Mouse (Mus musculus) intestine, postnatal 0 days (tissue): Measurements from ENCODE around the gene Bcl2. TPM values are rescaled to one million over a fixed set of nuclear protein-coding genes. Genes with fewer than 3 reads are reported as not detected.

Experiments
- ATAC-seq: fragments of 200-750 bp; cut with Nextera tagmentation; 2 replicates; pipeline ENCODE4 v1.8.0; 2017; ENCODE audit warnings: mild to moderate bottlenecking, moderate TSS enrichment, moderate library complexity
- H3K27ac ChIP-seq: fragments of 300-500 bp; sonication (generic); 2 replicates; pipeline ENCODE4 v1.5.1; 2014; ENCODE audit warnings: mild to moderate bottlenecking, low read depth, low read length, moderate library complexity
- H3K27me3 ChIP-seq: fragments of 300-500 bp; sonication (generic); replicated peaks from 2 replicates; pipeline ENCODE4 v1.6.1; 2014; ENCODE audit warnings: low read length, mixed read lengths; ENCODE audit not compliant: control insufficient read depth, insufficient read depth
- H3K36me3 ChIP-seq: fragments of 300-500 bp; sonication (generic); 2 replicates; pipeline ENCODE4 v1.6.1; 2014; ENCODE audit warnings: mild to moderate bottlenecking, moderate library complexity; ENCODE audit not compliant: control insufficient read depth, insufficient read depth
- H3K4me1 ChIP-seq: fragments of 300-500 bp; sonication (generic); replicated peaks from 2 replicates; pipeline ENCODE4 v1.6.1; 2014; ENCODE audit warnings: antibody characterized with exemption, low read length, mixed read lengths; ENCODE audit not compliant: control insufficient read depth, insufficient read depth
- H3K4me2 ChIP-seq: fragments of 300-500 bp; sonication (generic); replicated peaks from 2 replicates; pipeline ENCODE4 v1.6.1; 2014; ENCODE audit warnings: low read depth, mild to moderate bottlenecking, moderate library complexity
- H3K4me3 ChIP-seq: fragments of 300-500 bp; sonication (generic); 2 replicates; pipeline ENCODE4 v1.5.1; 2014; ENCODE audit warnings: low read depth, low read length
- H3K9ac ChIP-seq: fragments of 300-500 bp; sonication (generic); 2 replicates; pipeline ENCODE4 v1.6.1; 2014; ENCODE audit warnings: mild to moderate bottlenecking, low read depth, low read length
- H3K9me3 ChIP-seq: fragments of 300-500 bp; sonication (generic); 2 replicates; pipeline ENCODE4 v1.6.1; 2016; ENCODE audit warnings: mixed run types; ENCODE audit not compliant: control insufficient read depth
- CTCF ChIP-seq: sonication (generic); IDR thresholded peaks from 2 replicates; pipeline ENCODE4 v1.5.1; 2016; ENCODE audit warnings: low read depth, mild to moderate bottlenecking, control low read depth, antibody characterized with exemption, moderate library complexity
- WGBS: fragments of 180-500 bp; shearing (Covaris S2); extraction: QIAGEN DNeasy Blood & Tissue Kit; methylation state at CpG from one replicate; pipeline ENCODE4 v1.1.7; 2014; 5-methylcytosine and 5-hydroxymethylcytosine counted together
- polyA plus RNA-seq: library from polyadenylated mRNA; unstranded; fragments of >200 nt; fragmentation: Nextera tagmentation; extraction: Ambion mirVana; gene quantifications from 2 replicates; pipeline ENCODE4 v1.2.1, GENCODE M21; 2015

Gene Bcl2
- polyA plus RNA-seq, 1 experiment from 2014 or later = 3.4 TPM

GRCm38 (mm10) chr1:106694316-106694715 is 19.8 kb downstream of the Bcl2 start:
- no peak overlapping the region for H3K27ac ChIP-seq
- H3K4me2 ChIP-seq = no peak overlapping the region
- no peaks in the 10 kb centered on the region for H3K9me3 ChIP-seq
- H3K4me1 ChIP-seq = no peaks in the 10 kb centered on the region
- no peak overlapping the region for H3K4me3 ChIP-seq
- TF ChIP-seq CTCF = no peak
- no peaks in the 10 kb centered on the region for H3K27me3 ChIP-seq
- ATAC-seq = no peak
- WGBS = 75% methylated on average over 6 of the region's 6 CpGs
- no peaks in the 10 kb centered on the region for H3K36me3 ChIP-seq
- H3K9ac ChIP-seq = no peak overlapping the region

- Histone ChIP-seq H3K36me3 (no peaks in the 10 kb centered on the region), H3K4me3 (no peak overlapping the region), H3K9me3 (no peaks in the 10 kb centered on the region), H3K4me1 (no peaks in the 10 kb centered on the region), H3K4me2 (no peak overlapping the region), H3K27me3 (no peaks in the 10 kb centered on the region), H3K9ac (no peak overlapping the region), H3K27ac (no peak overlapping the region)
- TF ChIP-seq CTCF = no peak
- no peak for ATAC-seq
These were observed 21.5 kb downstream of the Bcl2 start for GRCm38 (mm10) chr1:106692599-106692998.

GRCm38 (mm10) chr1:106690887-106691286 is 23.2 kb downstream of the Bcl2 start:
- no peaks in the 10 kb centered on the region for H3K27me3 ChIP-seq
- no peak overlapping the region for H3K27ac ChIP-seq
- no peak for TF ChIP-seq CTCF
- no peaks in the 10 kb centered on the region for H3K9me3 ChIP-seq
- H3K4me2 ChIP-seq = no peak overlapping the region
- 79% methylated on average over 6 of the region's 6 CpGs for WGBS
- H3K4me1 ChIP-seq = no peaks in the 10 kb centered on the region
- H3K36me3 ChIP-seq = no peaks in the 10 kb centered on the region
- no peak overlapping the region for H3K4me3 ChIP-seq
- H3K9ac ChIP-seq = no peak overlapping the region
- ATAC-seq = no peak

GRCm38 (mm10) chr1:106688161-106688516 is 25.9 kb downstream of the Bcl2 start:
- whole genome bisulfite sequencing = 81% methylated on average over 5 of the region's 5 CpGs
- Histone ChIP-seq H3K4me1 (no peaks in the 10 kb centered on the region), H3K9me3 (no peaks in the 10 kb centered on the region), H3K9ac (no peak overlapping the region), H3K4me2 (no peak overlapping the region), H3K27me3 (no peaks in the 10 kb centered on the region), H3K4me3 (no peak overlapping the region), H3K27ac (no peak overlapping the region), H3K36me3 (no peaks in the 10 kb centered on the region)
- no peak for TF ChIP-seq CTCF
- ATAC-seq = no peak

- Histone ChIP-seq H3K4me1 (no peaks in the 10 kb centered on the region), H3K9me3 (no peaks in the 10 kb centered on the region), H3K36me3 (no peaks in the 10 kb centered on the region), H3K4me3 (no peak overlapping the region), H3K27ac (no peak overlapping the region), H3K27me3 (no peaks in the 10 kb centered on the region), H3K4me2 (no peak overlapping the region), H3K9ac (no peak overlapping the region)
- ATAC-seq = no peak
- WGBS = 86% methylated on average over 18 of the region's 18 CpGs
- no peak for TF ChIP-seq CTCF
These were observed 26.5 kb downstream of the Bcl2 start for GRCm38 (mm10) chr1:106687435-106688160.

GRCm38 (mm10) chr1:106685702-106686101 is 28.4 kb downstream of the Bcl2 start:
- Histone ChIP-seq H3K4me2 (no peak overlapping the region), H3K4me1 (no peaks in the 10 kb centered on the region), H3K36me3 (no peaks in the 10 kb centered on the region), H3K4me3 (no peak overlapping the region), H3K9ac (no peak overlapping the region), H3K27ac (no peak overlapping the region), H3K9me3 (no peaks in the 10 kb centered on the region), H3K27me3 (no peaks in the 10 kb centered on the region)
- no peak for TF ChIP-seq CTCF
- 76% methylated on average over 2 of the region's 2 CpGs for WGBS
- ATAC-seq = no peak

- no peaks in the 10 kb centered on the region for H3K36me3 ChIP-seq
- H3K4me2 ChIP-seq = no peak overlapping the region
- no peaks in the 10 kb centered on the region for H3K9me3 ChIP-seq
- no peak for ATAC-seq
- no peak overlapping the region for H3K4me3 ChIP-seq
- H3K4me1 ChIP-seq = no peaks in the 10 kb centered on the region
- no peak for TF ChIP-seq CTCF
- WGBS = 72% methylated on average over 3 of the region's 3 CpGs
- no peak overlapping the region for H3K9ac ChIP-seq
- no peak overlapping the region for H3K27ac ChIP-seq
- H3K27me3 ChIP-seq = no peaks in the 10 kb centered on the region
These were observed 29.5 kb downstream of the Bcl2 start for GRCm38 (mm10) chr1:106684546-106684945.
